Mouse (Mus musculus) splenic B cell, adult 2 months (primary cell): ENCODE data around the gene Rnf17.

Experiments used
- DNase-seq: peaks from one replicate; pipeline ENCODE4 v3.0.0-alpha.2; 2011; ENCODE audit warnings: low read depth, low spot score
- H3K27me3 ChIP-seq: 2 replicates; pipeline ENCODE4 v1.6.1; 2012; ENCODE audit warnings: mild to moderate bottlenecking, low read length, moderate library complexity, mixed read lengths; ENCODE audit not compliant: control insufficient read depth, poor library complexity, insufficient read depth, severe bottlenecking
- H3K36me3 ChIP-seq: 2 replicates; pipeline ENCODE4 v1.6.1; 2012; ENCODE audit warnings: mild to moderate bottlenecking, low read length, moderate library complexity, mixed read lengths; ENCODE audit not compliant: control insufficient read depth, poor library complexity, insufficient read depth, severe bottlenecking

The Rnf17 gene

GRCm38 (mm10) chr14:56393704-56394312 lies 8.6 kb upstream of the Rnf17 start:
- no peaks in the 10 kb centered on the region for H3K27me3 ChIP-seq
- no peaks in the 10 kb centered on the region for H3K36me3 ChIP-seq
- no peak for DNase-seq

GRCm38 (mm10) chr14:56398001-56398400 lies 4.4 kb upstream of the Rnf17 start:
- Histone ChIP-seq H3K27me3 (no peaks in the 10 kb centered on the region), H3K36me3 (no peaks in the 10 kb centered on the region)
- DNase-seq, result peak; percentile 9

- Histone ChIP-seq H3K27me3 (no peaks in the 10 kb centered on the region), H3K36me3 (no peaks in the 10 kb centered on the region)
- DNase-seq, result no peak
Observed at GRCm38 (mm10) chr14:56403072-56403375, 643 bp downstream of the Rnf17 start.

- Histone ChIP-seq H3K36me3 (no peaks in the 10 kb centered on the region), H3K27me3 (no peaks in the 10 kb centered on the region)
- no peak for DNase-seq
Observed at GRCm38 (mm10) chr14:56462090-56462489, 59.7 kb downstream of the Rnf17 start.

- Histone ChIP-seq H3K36me3 (no peaks in the 10 kb centered on the region), H3K27me3 (no peaks in the 10 kb centered on the region)
- DNase-seq, result no peak
Observed at GRCm38 (mm10) chr14:56462729-56463128, 60.3 kb downstream of the Rnf17 start.

- DNase-seq, result no peak
- Histone ChIP-seq H3K36me3 (no peaks in the 10 kb centered on the region), H3K27me3 (no peaks in the 10 kb centered on the region)
Observed at GRCm38 (mm10) chr14:56468145-56468544, 65.8 kb downstream of the Rnf17 start.

GRCm38 (mm10) chr14:56489806-56490205 lies 87.4 kb downstream of the Rnf17 start:
- no peaks in the 10 kb centered on the region for H3K36me3 ChIP-seq
- no peaks in the 10 kb centered on the region for H3K27me3 ChIP-seq
- DNase-seq, result no peak

GRCm38 (mm10) chr14:56502407-56502806 lies 100.0 kb downstream of the Rnf17 start:
- no peak for DNase-seq
- Histone ChIP-seq H3K27me3 (no peaks in the 10 kb centered on the region), H3K36me3 (no peaks in the 10 kb centered on the region)

- Histone ChIP-seq H3K27me3 (no peaks in the 10 kb centered on the region), H3K36me3 (no peaks in the 10 kb centered on the region)
- DNase-seq, result no peak
Observed at GRCm38 (mm10) chr14:56506743-56507142, 104.4 kb downstream of the Rnf17 start.

- peak; percentile 12 for DNase-seq
- H3K27me3 ChIP-seq, result no peaks in the 10 kb centered on the region
- no peaks in the 10 kb centered on the region for H3K36me3 ChIP-seq
Observed at GRCm38 (mm10) chr14:56512084-56512483, 109.7 kb downstream of the Rnf17 start.

GRCm38 (mm10) chr14:56514775-56515174 lies 112.4 kb downstream of the Rnf17 start:
- H3K27me3 ChIP-seq, result no peaks in the 10 kb centered on the region
- H3K36me3 ChIP-seq, result no peaks in the 10 kb centered on the region
- peak; percentile 3 for DNase-seq

GRCm38 (mm10) chr14:56530788-56531187 lies 128.4 kb downstream of the Rnf17 start:
- Histone ChIP-seq H3K27me3 (no peaks in the 10 kb centered on the region), H3K36me3 (peaks cover 8% of the 10 kb centered on the region)
- DNase-seq, result no peak

- no peaks in the 10 kb centered on the region for H3K36me3 ChIP-seq
- no peak for DNase-seq
- H3K27me3 ChIP-seq, result no peaks in the 10 kb centered on the region
Observed at GRCm38 (mm10) chr14:56544946-56545345, 142.6 kb downstream of the Rnf17 start.

- no peak for DNase-seq
- Histone ChIP-seq H3K36me3 (no peaks in the 10 kb centered on the region), H3K27me3 (no peaks in the 10 kb centered on the region)
Observed at GRCm38 (mm10) chr14:56545491-56545890, 143.1 kb downstream of the Rnf17 start.

- no peak for DNase-seq
- no peaks in the 10 kb centered on the region for H3K27me3 ChIP-seq
- H3K36me3 ChIP-seq, result peaks cover 3% of the 10 kb centered on the region; the same call in 1 of the 2 replicates
Observed at GRCm38 (mm10) chr14:56550960-56551359, 148.6 kb downstream of the Rnf17 start.

GRCm38 (mm10) chr14:56552924-56553323 lies 150.5 kb downstream of the Rnf17 start:
- DNase-seq, result no peak
- peaks cover 4% of the 10 kb centered on the region; the same call in 1 of the 2 replicates for H3K36me3 ChIP-seq
- H3K27me3 ChIP-seq, result no peaks in the 10 kb centered on the region
